Mouse (Mus musculus): Measurements from ENCODE around the gene Col1a2.

Col1a2 gene

DNA sequence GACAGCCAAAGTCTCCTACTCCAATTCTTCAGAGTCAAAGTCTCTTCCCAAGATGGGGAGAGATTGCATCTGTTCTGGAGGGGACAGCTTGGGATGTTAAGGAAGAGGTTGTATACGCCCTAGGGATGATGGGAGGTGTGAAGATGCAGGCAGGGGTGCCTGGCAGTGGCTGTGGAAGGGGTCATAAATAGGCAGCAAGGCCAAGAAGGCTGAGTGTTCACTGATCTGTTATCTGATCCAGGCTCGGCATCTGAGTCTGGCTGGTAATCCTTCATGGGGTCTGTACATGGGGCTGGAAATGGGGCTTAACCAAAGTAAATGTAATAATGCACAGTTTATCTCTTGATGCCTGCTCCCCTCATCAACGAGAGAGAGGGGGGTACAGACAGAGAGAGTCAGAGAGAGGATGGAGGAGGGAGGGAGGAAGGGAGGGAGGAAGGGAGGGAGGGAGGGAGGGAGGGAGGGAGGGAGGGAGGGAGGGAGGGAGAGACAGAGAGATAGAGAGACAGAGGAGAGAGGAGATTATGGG, at the start of gene Col1a2:
TSS of gene Col1a2 (plus strand) at position 212 of the 529 bp plus-strand sequence.
- DNase-seq = no peak

DNA sequence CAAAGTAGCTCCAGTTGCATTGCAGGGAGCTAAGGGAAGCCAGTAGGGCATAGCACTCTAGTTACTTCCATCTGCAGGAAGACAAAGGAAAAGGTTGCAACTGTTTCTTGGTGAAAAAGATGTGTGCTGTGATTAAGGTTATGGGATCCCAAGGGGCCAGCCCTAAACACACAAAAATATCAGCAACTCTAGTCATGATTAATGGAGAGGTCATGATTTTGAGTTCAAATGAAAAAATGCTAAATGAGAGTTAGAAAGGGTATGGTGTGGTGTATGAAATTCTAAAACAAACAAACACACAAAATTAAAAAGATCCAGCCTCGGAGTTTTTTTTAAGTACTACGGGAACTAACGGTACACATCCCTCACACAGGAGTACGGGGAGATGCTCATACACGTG, 49.1 kb upstream of the Col1a2 start:
- DNase-seq = no peak

DNA sequence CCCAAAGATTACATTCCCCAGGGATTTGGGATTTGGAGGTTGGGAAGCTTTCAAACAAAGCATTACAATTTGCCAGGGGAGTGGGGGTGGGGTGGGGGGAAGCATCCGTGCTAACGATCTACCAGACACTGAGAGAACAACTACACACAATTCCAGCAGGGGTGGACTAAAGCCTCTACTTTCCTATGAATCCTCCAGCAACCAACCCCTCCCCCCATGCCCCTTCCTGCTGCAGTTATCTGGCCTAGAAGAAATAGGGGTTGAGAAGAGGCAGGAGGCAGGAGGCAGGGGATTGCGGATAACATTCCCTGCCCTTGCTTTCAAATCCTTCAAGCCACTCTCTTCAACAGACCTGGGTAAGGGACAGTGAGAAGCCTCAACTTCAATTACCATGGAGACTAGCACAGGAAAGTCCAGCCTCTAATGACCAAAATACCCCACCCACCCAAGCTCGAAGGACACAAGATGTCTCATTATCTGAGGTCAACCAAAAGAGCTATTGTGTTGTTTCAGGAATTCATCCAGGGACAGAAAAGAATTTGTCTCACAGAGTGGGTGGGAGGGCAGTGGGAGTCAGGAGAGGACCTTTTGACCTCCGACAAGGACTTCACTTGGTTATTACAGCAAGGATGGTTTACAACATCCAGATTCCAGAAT, 48.5 kb upstream of the Col1a2 start:
- no peak for DNase-seq

DNA sequence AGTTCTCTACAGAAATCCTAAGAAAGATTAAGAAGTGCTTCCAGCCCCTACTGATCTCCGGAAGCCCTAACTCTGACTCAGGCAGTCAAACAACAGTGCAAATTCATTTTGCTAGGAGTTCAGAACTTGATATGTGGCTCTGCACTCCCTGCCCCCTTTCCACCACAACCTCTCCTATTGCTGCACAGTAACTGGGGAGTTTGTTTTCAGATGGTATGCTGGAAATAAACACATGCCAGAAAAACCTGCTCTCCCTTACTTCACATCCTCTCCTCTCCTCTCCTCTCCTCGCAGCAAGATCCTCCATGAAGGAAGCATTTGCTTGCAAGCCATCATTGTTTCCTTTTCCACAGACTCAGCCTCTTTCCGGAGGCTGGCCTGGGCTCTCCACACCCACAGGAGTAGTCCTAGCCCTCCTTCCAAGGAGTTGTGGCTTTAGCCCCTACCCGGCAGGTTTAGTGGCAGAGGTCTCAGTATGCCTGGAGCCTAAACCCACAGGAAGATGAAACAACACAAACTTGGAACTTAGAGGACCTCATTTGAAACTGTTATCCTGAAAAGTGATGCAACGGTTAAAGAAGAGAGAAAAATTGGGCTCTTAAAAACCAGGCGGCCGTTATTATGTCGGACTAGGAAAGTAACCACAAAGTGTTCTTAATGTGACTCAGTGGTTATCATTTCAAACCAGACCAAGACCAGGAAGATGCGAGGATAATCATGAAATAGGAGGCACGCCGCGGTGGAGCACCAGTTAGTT, 47.7 kb upstream of the Col1a2 start:
- no peak for DNase-seq

DNA sequence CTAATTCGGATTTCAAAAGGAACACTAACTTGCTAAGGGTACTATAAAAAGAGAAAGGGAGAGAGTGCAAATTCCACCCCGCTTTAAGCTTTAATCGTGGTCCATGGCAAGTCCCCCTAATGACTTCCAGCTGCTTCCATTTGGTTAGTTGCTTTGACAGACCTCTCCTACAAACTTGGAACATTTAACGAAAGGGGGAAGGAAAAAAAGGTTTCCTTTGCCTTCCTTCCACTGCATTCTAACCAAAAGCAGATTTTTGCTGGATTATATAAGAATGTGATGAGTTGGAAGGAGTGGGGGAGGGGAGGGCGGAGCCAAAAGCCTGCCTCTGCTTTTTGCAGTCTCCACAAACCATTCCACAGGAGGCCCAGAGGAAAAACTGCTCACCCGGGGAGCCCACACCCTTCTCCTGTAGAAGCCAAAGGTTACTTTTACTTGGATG, 47.0 kb upstream of the Col1a2 start:
- peak; percentile 65 for DNase-seq

DNA sequence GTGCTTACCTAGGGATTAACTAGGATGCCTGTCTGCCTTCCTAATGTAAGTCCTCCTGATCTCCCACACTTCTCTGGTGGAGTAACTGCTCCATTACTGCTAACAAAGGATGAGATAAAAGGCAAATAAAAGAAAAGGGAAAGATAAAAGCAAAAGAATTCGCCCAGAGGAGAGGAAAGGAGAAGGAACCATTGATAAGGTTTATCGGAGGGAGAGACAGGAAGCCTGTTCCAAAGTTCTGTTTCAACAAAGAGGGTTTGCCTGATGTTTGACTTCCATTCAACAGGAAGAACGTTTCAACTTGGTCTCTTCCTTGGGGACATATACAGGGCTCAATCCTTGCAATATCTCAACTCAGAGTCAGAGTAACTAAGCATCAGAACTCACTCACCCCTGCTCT, 39.3 kb upstream of the Col1a2 start:
- no peak for DNase-seq

DNA sequence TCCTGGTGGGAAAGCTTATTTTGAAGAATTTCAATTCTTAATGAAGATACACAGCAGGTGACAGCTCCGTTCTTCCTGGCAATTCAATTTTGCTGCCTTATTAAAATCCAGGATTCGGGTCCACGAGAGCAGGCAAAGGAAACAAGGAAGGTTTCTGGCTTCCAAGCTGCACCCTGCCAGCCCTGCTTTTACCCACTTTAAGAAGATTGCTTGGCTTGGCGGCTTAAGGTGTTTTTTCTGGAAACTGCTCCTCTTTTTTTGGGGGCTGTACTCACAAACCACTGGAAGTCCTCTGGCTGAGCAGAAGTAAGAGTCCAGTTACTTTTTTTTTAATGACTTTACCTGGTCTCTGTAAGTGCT, 21.1 kb upstream of the Col1a2 start:
- DNase-seq = no peak

DNA sequence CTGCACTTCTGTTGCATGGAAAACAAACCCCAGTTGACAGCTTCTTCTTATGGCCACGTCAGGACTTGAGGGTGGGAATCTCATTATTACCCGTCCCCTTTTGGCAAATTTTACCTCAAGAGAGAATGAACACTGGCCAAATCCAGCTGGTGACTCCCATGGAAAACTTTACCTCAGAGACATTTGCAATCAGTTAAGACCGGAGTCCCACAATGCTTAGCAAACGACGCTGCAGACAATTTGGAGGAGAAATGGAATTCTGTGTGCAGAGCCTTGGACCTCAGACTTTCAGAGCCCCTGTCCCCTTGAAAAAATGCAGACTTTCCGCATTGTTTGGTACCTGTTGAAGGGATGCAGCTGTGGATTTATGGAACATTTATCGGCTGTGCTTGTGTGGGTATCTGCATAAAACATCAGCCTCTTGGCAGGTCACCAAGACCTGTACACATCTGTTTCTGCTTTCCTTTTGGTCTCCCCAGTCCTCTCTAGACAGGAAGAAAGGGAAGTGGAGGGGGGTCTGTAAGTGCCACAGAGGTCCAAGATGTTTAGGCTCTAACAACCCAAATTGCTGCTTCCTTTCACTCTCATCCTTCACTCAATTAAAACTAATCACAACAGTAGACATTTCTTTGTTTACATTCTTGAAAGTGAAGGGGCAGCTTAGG, 20.5 kb upstream of the Col1a2 start:
- no peak for DNase-seq

DNA sequence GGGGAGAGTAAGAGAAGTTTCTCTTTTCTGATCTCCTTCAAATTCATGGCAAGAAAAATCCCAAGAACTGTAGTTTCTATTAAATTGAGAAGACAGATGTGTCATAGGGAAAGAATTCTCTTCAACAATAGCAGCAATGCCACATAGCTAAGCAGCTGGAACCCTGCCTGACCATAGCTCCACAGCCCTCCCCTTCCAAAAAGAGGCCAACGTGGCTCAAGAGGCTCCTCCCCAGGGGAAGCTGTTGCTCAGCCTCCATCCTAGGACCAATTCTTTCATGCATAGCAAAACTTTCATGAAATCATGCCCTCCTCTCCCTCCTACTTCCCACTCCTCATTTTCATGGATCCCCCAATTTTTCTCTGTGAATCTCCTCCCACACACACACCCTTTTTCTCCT, 16.3 kb upstream of the Col1a2 start:
- DNase-seq = peak; percentile 66

DNA sequence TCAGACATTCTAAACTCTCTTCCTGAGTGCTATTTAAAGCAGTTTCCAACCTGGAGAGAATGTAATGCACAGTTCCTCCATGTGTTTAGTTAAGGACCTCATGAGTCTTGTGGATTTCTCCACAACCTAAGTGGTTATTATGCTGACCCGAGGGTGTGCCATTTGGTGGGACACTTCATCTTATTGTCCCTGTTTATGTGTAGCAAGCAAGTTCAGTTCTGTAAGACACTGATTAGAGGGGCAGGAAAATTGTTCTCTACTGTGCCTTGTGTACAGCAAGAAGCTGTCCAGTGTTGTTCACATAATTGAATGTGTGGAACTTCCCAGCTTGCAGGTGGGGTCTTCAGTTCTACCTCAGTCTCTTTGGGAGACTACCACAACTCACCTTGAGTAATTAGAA, 15.6 kb upstream of the Col1a2 start:
- no peak for DNase-seq

DNA sequence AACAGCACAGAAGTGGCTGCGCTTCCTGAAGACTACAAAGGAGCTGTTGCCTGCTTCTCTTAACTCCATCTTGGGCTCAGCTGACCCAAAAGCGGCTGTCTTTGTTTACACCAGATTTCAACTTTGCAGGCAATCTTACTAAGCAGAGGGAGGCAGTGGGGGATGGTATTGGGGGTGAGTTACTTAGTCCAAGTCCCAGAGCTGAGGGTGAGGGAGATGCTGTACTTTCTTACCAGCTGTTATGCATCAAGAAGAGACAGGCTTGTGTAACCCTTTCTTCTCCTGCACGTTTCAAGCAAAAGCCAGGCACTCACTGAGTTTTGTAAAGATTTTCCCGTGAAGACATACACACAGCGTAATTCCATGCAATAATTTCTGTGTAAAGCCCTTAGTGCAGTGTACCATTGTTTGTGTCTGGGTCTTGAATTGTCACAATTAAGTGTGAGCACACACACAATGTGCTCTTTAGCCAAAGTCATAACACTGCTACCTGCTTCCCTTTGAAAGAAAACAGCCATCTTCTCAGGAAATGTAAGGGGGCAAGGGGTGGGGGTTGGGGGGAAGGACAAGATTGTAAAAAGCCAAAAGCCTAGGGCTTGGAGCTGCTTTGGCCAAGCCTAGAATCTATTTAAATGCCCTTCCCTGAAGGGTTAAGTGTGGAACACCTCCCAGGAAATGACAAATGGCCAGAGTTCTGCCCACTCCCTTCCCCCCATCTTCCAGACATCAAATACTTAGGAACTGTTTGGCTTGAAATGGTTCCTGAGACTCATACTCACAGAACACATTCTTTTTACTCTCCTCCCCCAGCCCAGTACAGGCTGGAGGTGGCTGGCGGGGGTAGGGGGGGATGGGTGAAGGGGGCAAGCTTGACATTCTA, 15.0 kb upstream of the Col1a2 start:
- peak; percentile 70 for DNase-seq

DNA sequence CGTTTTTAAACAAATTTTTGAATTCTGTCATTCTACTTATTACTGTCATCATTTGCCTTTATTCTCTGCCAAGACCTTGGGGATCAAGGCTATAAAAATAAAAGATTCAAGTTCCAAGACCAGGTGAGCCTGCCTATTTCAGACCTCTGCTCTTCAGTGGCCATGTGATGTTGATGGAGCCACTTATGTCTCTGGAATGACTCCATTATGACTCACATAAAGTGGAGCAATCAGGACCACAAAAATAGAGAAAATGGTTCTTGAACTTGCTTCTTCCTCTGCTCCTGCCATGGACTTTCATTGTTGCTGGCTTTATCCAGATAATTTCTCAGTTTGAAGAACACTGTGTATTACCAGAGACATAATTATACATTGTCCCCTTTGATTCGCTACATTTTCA, 10.9 kb upstream of the Col1a2 start:
- no peak for DNase-seq

DNA sequence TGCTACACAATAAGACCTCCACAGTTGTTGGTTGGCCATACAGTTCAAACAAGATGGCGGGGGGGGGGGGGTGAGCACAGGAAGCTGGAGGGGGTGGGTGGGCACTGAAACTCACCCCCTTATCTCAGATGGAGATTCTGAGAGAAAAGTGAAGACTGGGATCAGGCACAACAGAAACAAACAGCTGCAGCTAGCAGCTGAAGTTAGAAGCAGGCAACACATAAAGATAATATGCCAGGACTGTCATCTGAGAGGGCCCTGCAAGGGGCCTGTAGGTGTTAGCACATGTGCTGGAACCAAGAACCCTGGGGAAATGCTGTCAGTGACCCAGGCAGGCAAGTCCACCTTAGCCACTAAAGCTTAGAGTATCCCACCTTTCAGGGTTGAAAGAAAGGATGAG, 8.2 kb upstream of the Col1a2 start:
- no peak for DNase-seq

DNA sequence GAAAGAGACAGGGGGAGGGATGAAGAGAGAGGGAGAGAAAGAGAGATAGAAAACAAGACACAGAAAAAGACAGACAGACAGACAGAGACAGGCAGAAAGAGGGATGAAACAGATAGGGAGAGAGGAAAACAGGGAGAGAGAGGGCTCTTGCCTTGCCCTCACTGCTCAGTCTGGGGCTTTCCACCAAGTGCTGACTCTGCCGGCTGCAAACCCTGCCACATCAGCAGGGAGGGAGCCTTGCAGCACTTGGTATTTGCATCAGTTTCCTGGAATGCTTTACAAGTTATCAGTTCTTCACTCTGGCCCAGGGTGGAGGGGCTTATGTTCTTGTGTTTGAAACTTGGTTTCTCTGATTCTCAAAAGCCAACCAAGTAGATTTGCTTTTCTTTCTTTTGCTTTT, 1.5 kb upstream of the Col1a2 start:
- DNase-seq = no peak

DNA sequence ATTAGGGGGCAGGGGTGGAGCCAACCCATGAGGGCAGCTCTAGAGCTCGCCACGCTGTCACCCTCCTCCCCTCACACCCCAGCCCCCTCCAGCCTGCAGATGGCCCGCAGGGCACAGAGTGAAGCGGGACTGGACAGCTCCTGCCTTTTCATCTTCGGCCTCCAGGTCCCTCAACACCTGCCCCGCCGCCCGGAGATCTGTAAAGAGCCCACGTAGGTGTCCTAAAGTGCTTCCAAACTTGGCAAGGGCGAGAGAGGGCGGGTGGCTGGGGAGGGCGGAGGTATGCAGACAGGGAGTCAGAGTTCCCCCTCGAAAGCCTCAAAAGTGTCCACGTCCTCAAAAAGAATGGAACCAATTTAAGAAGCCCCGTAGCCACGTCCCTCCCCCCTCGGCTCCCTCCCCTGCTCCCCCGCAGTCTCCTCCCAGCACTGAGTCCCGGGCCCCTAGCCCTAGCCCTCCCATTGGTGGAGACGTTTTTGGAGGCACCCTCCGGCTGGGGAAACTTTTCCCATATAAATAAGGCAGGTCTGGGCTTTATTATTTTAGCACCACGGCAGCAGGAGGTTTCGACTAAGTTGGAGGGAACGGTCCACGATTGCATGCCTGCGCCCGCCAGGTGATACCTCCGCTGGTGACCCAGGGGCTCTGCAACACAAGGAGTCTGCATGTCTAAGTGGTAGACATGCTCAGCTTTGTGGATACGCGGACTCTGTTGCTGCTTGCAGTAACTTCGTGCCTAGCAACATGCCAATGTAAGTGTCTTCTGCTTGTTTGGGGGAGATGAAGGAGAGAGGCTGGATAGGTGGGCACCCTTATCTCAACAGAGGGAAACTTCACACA, 764 bp downstream of the Col1a2 start:
- peak; percentile 50 for DNase-seq

DNA sequence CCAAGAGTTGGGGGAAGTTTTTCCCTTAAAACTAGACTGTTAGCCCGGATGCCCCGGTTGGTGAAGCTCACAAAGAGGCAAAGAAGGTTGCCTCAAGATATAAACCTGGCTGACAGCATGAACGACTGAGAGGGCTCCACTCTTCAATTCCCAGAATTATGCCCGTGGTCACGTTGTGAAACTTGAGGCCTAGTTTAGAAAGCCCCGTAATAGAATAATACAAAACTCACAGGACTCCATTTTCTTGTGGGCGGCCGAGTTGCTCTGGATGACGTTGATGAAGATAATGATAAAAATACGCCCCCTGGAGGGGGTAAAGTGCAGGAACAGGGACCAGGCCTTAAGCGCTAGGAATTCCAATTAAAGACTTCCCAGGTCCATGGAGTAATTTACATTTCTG, 1.5 kb downstream of the Col1a2 start:
- DNase-seq = peak; percentile 47

DNA sequence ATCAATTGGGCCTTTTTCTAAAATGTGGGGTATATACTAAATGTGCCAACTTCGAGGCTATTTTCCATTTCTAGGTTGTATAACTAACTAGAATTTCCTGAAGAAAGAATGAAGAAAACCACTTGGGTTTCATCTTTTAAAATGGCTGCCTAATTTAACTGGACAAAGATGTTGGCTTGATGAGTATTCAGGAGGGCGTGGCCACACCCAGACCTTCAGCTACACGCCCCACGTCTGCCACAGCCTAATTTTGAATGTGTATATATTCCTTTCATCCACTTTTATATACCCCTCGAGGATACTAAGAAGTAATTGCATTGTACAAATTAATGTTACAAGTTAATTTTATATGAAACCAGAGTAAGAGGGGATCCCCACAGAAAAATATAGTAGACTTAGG, 2.2 kb downstream of the Col1a2 start:
- no peak for DNase-seq

DNA sequence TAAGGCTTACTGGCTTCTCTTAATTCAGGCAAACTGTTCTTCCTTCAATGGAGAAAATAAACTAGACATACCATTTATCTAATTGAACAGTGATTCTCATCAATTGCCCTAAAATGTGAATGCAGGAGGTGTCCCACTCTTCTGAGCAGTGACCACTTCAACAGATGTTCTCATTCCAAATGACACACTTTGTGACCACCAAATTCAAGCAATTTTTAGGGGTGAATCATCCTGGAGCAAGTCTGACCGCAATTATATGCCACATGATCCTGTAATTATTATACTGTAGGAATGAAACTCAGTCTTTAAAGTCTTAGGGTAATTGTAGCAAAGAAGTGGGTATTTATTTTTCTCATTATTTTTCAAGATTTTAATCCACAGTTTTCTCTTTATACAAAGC, 2.7 kb downstream of the Col1a2 start:
- DNase-seq = no peak

DNA sequence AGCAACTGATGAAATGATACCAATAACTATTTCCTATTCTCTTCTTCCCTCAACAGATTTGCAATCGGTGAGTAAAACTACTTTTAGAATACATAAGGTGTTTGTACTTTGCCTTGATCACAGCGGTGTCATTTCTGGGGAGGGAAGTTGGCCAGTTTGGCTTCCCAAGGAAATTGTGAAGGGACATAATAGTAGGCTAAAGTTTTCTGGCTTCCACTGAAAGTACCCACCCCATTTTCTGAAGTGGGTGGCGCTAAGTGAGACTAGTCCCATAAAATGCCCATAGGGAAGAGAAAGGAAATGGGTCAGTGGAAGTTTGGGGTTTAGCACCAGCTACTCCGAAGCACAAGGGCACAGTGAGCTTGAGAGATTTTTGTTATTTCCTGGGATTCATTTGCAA, 3.7 kb downstream of the Col1a2 start:
- no peak for DNase-seq

DNA sequence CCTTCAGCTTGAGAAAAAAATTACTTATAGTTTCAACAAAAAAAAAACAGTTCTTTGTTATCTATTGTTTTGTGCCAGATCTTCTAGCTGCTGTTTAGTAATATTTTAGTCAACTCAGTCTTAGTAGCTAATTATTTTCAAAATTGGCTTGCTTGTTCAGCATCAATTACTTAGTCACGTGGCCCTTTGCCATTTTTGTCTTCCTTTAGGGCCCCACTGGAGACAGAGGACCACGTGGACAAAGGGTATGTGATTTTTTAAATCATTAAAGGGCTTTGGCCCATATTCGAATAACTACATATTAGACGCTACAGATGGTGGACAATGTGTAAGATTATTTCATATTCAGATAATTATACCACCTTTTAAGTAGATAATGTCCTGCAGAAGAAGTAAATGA, 4.8 kb downstream of the Col1a2 start:
- DNase-seq = no peak

DNA sequence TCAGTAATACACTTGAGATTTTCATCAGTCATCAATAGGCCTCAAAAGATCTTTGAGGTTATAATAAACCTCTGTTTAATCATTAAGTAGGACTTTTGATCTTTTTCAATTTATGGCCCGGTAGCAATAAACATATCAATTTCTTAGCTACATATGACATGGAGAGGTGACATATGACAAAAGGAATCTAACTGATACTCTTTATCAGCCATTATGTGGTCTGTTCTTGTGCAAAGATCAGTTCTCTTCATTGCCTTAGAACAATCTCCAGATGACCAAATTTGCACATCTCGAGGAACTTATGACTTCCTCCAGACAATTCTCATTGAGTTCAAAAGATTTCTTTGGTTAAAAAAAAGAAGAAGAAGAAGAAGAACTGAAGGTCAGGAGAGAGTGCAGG, 10.1 kb downstream of the Col1a2 start:
- no peak for DNase-seq

DNA sequence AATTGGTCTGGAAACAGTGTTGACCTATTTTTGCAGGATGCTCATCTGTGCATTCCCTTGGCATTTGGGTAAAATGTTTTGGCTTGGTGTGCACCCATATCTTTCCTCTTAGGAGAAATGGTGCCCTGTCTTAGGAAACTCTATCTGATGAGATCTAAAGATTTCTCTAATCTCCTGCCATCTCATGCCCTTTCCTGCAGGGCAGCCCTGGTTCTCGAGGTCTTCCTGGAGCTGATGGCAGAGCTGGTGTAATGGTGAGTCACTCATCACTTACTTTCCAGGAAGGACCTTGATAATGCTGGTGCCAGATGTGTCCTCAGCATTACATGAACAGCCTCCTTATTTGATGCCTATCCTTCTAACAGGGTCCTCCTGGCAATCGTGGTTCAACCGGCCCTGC, 16.4 kb downstream of the Col1a2 start:
- DNase-seq = no peak
